Mouse (Mus musculus) olfactory bulb, adult 2 months (tissue): ENCODE data around the gene Cntnap2.

Source experiments
- CTCF ChIP-seq: fragments of 200-500 bp; IDR thresholded peaks from 2 replicates; pipeline ENCODE4 v1.5.1; 2012; ENCODE audit warnings: low read depth, mild to moderate bottlenecking, low read length, moderate library complexity; ENCODE audit not compliant: insufficient read depth
- POLR2A ChIP-seq: fragments of 200-500 bp; IDR thresholded peaks from 2 replicates; pipeline ENCODE4 v1.6.1; 2012; ENCODE audit warnings: mild to moderate bottlenecking, low read depth, low read length, moderate library complexity; ENCODE audit not compliant: insufficient read depth

- TF ChIP-seq CTCF, result no peak
- TF ChIP-seq POLR2A, result no peak
Measured at GRCm38 (mm10) chr6:47341503-47341884, 2282.3 kb downstream of the Cntnap2 start.
